Mouse (Mus musculus): ENCODE measurements around the gene Pde10a. TPM values are rescaled to one million over a fixed set of nuclear protein-coding genes. Genes with fewer than 3 reads are reported as not detected.

Pde10a gene
- polyA plus RNA-seq, 1 experiment = 0.59 TPM

DNA sequence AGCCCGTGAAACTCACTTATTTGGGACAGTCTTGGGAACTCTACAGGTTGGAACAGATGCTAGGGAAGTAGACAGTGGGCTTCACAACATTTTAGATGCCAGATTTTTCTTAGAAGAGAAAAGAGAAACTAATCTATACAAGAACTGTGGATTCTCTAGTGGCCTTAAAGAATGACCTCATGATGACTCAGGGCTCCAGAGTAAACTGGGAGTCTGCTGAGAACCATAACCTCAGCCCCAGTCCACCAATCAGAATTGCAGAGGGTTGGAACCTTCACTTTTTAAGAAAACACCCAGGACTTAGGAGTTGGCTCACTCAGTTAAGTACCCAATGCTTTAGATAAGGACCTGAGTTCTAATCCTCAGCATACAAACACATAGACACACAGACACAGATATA is 256.4 kb downstream of the Pde10a start:
- no peak for TF ChIP-seq GATA1 (IDR thresholded peaks at IDR 0.05; ENCODE audit: low read length)

DNA sequence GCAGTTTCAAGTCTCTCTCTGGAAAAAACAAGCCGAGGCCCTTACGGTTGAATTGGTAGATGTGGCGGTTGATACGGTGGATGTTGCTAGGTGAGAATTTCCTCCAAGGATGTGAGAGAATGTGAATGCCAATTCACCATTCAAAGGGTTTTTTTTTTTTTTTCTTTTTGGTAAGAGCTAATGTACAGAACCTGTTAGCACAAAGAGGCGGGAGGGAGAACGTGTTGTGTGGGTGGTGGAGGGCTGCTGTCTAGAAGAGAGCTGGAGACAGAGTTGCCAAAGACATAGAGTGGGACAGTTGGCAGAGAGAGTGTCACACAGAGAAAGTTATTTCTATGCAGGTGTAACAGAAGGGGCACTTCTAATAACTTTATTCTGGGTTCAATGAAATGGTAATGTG is 260.7 kb downstream of the Pde10a start:
- no peak for TF ChIP-seq GATA1 (IDR thresholded peaks at IDR 0.05; ENCODE audit: low read length)

DNA sequence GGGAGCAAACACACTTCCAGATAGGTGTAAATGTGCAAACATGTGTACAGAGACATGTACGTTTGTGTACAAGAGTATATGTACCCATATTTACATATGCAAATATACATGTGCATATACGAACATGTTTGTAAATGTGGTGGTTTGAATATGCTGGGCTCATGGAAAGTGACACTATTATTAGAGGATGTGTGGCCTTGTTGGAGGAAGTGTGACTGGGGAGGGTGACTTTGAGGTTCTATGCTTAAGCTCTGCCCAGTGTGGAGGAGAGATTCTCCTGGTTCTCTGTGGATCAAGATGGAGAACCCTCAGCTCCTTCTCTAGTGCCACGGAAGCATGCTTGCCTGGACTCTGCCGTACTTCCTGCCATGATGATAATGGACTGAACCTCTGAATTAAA is 261.3 kb downstream of the Pde10a start:
- TF ChIP-seq GATA1 (IDR thresholded peaks at IDR 0.05; ENCODE audit: low read length) = no peak

- no peak for TF ChIP-seq GATA1 (IDR thresholded peaks at IDR 0.05; ENCODE audit: low read length)
These were observed 262.6 kb downstream of the Pde10a start for GRCm38 (mm10) chr17:8787762-8788161.

DNA sequence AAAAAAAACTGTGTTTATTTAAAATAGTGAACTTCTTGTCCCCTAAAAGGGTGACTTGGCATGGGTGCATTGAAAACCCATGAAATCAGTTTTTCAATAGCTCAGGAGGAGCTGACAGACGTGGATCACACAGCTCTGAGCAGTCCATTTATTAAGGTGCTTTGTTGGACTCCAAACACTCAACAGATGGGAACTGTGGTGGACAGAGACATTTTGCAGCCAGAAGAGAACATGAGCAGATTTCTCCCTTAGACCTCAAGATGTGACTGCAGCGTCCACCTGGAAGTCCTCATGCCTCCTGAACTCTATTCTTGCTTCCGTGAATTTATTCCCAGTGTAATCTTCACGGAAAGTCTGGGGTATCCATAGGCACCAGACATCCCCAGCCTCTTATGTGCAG is 266.4 kb downstream of the Pde10a start:
- no peak for TF ChIP-seq GATA1 (IDR thresholded peaks at IDR 0.05; ENCODE audit: low read length)

DNA sequence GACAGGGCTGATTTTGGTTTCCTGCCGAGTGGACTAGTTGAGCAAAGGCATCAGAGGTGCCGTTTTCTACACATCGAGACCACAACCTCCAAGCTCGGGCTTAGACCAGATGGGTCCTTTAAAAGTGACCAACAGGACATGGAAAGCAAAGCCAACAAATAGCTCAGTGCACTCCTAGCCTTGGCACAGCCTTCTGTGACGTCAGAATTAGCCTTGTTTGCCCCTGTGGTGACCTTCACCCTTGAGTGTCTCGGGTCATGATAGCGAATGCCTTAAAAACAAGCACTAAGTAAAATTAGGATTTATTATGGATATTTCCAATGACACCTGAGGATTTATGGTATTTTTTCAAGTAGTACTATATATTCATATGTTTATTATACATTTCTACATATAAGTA is 267.4 kb downstream of the Pde10a start:
- no peak for TF ChIP-seq GATA1 (IDR thresholded peaks at IDR 0.05; ENCODE audit: low read length)

DNA sequence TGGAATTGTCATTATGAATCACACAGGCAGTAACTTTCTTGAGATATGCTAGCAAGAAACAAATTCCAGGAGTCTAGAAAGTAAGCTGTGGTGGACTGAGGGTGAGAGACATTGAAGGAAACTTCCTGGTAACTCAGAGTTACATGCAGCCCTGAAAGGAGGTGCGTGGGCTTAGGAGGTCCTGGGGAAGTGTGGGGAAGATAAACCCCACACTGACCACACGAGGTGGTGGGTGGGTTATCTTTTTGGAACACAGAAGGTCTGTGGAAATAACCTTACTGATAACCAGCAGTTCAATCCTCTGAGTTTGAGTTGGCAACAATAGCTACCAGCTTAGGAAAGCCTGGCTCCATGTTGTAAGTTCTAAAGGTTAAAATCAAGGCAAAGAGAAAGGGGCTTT is 272.5 kb downstream of the Pde10a start:
- TF ChIP-seq GATA1 (IDR thresholded peaks at IDR 0.05; ENCODE audit: low read length) = peak; percentile 78

GRCm38 (mm10) chr17:8798531-8799295 is 273.5 kb downstream of the Pde10a start:
- no peak for TF ChIP-seq GATA1 (IDR thresholded peaks at IDR 0.05; ENCODE audit: low read length)

DNA sequence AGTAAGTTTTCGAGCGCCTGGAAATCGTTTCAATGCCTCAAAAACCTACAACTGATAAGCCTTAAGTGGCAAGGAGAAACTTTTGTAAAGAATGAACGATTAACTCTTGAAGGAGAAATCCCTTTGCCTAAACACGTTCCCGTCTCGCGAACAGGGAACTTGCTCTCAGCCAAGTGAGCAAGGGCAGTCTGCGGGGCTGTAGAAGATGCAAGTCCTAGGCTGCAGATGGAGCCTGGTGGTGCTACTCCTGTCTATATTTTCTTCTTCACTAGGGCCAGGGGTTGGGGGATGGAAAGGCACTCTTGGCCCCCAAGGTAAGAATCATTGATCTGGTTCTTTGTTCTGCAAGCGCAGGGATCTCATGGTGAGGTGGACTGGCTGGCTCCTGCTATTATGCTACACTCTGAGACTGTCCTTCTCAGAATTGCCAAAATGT is 274.1 kb downstream of the Pde10a start:
- TF ChIP-seq GATA1 (IDR thresholded peaks at IDR 0.05; ENCODE audit: low read length) = no peak

DNA sequence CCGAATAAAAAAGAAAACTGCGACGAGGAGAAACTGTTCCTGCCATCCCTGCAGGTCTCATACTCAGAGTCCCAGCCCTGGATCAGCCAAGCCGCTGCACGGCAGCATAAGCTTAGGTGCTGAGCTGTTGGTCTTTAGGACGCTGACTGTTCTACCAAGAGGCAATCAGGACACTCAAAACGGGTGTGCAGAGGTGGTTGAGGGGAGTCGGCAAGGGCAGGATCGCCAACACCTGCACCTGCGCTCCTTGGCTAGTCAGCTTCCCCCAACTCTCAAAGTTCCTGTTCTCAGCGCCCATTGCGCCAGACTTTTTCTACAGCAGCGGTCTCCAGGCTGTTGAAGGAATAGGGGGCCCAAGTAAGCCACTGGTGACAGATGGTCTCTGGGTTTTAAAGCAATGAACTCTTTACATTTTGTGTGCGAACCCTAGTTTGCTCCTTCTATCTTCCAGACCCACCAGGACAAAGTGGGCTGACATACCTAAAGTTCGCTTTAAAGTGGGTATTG is 274.8 kb downstream of the Pde10a start:
- no peak for TF ChIP-seq GATA1 (IDR thresholded peaks at IDR 0.05; ENCODE audit: low read length)

GRCm38 (mm10) chr17:8800478-8801082 is 275.4 kb downstream of the Pde10a start:
- no peak for TF ChIP-seq GATA1 (IDR thresholded peaks at IDR 0.05; ENCODE audit: low read length)

- no peak for TF ChIP-seq GATA1 (IDR thresholded peaks at IDR 0.05; ENCODE audit: low read length)
These were observed 276.1 kb downstream of the Pde10a start for GRCm38 (mm10) chr17:8801083-8801854.

- TF ChIP-seq GATA1 (IDR thresholded peaks at IDR 0.05; ENCODE audit: low read length) = no peak
These were observed 276.6 kb downstream of the Pde10a start for GRCm38 (mm10) chr17:8801855-8802104.

- TF ChIP-seq GATA1 (IDR thresholded peaks at IDR 0.05; ENCODE audit: low read length) = no peak
These were observed 277.2 kb downstream of the Pde10a start for GRCm38 (mm10) chr17:8802161-8802888.

DNA sequence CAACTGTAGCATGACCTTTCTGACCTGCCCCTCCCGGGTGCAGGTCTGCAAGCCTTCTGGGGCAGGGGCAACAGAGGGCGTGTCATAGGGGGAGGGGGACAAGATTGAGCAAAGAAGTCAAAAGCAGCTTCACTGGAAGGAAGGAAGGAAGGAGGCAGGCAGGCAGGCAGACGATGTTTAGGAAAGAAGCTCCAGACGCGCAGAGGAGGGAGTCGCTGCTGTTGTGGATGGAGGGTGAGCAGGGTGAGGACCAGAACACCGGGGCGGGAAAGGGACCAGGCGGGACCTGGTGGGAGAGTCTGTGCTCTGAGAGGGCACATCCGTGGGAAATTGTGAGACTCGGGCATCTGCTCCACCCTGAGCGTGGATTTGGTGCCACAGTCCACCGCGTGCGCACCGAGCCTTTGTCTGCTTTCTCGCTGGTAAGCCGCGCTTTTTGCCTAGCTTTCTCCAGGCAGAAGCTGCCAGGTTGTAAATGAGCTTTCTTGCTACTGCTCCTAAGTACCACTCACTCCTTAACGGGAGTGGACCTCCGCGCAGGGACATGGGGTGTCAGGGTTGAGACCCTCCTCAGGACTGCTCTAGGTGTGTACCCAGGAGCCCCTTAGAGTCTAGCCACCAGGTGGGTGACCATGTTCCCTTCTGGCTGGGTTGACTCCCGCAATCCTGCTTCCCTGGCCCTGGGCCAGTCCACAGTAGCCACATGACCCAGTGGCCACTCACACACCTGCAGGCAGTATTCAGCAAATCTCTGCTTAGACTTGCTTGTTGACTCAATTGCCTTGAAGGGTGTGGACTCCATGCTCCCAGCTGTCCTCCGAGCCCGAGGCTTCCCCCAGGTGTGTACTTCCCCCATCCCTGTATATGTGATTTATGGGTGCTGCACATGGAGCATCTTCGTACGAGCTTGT is 278.0 kb downstream of the Pde10a start:
- TF ChIP-seq GATA1 (IDR thresholded peaks at IDR 0.05; ENCODE audit: low read length) = no peak
